Mouse (Mus musculus) ES-E14 (cell line): ENCODE data around the gene Glra4. TPM values are rescaled to one million over a fixed set of nuclear protein-coding genes. Genes with fewer than 3 reads are reported as not detected.
A peak's percentile ranks its signal among the peaks of the same experiment; 100 is the strongest.

Source experiments
- DNase-seq: peaks from one replicate; pipeline ENCODE4 v3.0.0-alpha.2; 2013; ENCODE audit warnings: low read depth, low spot score
- H3K27ac ChIP-seq: 2 replicates; pipeline ENCODE4 v1.5.1; 2012; ENCODE audit warnings: low read depth, mild to moderate bottlenecking, low read length, moderate library complexity, mixed read lengths; ENCODE audit not compliant: poor library complexity, insufficient read depth, severe bottlenecking
- H3K36me3 ChIP-seq: 2 replicates; pipeline ENCODE4 v1.6.1; 2012; ENCODE audit warnings: mild to moderate bottlenecking, low read length, moderate library complexity, mixed read lengths; ENCODE audit not compliant: control insufficient read depth, poor library complexity, insufficient read depth, severe bottlenecking
- H3K4me1 ChIP-seq, 2 experiments: fragments of 150-350 bp in 1 of 2; sonication (generic) in 1 of 2; 2 replicates each; pipeline ENCODE4 v1.6.1; 2012; ENCODE audit warnings: low read length in 2 of 2, mild to moderate bottlenecking in 1 of 2, mixed read lengths in 1 of 2; ENCODE audit not compliant: control insufficient read depth in 2 of 2, insufficient read depth in 2 of 2, poor library complexity in 1 of 2
- H3K4me3 ChIP-seq, 2 experiments: fragments of 150-350 bp in 1 of 2; sonication (generic) in 1 of 2; 2 replicates each; pipeline ENCODE4 v1.5.1; 2012; ENCODE audit warnings: low read length in 2 of 2, low read depth in 1 of 2, mild to moderate bottlenecking in 1 of 2, mixed read lengths in 1 of 2; ENCODE audit not compliant: insufficient read depth in 1 of 2, poor library complexity in 1 of 2, severe bottlenecking in 1 of 2
- H3K9ac ChIP-seq: 2 replicates; pipeline ENCODE4 v1.6.1; 2012; ENCODE audit warnings: low read depth, mild to moderate bottlenecking, low read length, mixed read lengths; ENCODE audit not compliant: poor library complexity, insufficient read depth, severe bottlenecking
- H3K9me3 ChIP-seq: fragments of 150-350 bp; sonication (generic); 2 replicates; pipeline ENCODE4 v1.6.1; 2012; ENCODE audit warnings: low read depth, mild to moderate bottlenecking, low read length; ENCODE audit not compliant: control insufficient read depth, insufficient read depth
- CHD2 ChIP-seq: IDR thresholded peaks from 2 replicates; pipeline ENCODE4 v1.6.1; 2014; ENCODE audit warnings: mild to moderate bottlenecking, low read depth, low read length, inconsistent platforms
- HCFC1 ChIP-seq: IDR thresholded peaks from 2 replicates; pipeline ENCODE4 v1.6.1; 2012; ENCODE audit warnings: low read length, inconsistent platforms, borderline replicate concordance; ENCODE audit not compliant: insufficient read depth
- MAFK ChIP-seq: IDR thresholded peaks from 2 replicates; pipeline ENCODE4 v1.6.1; 2014; ENCODE audit warnings: mild to moderate bottlenecking, low read depth, low read length, inconsistent platforms; ENCODE audit not compliant: insufficient read depth
- ZC3H11A ChIP-seq: IDR thresholded peaks from 2 replicates; pipeline ENCODE4 v1.6.1; 2012; ENCODE audit warnings: low read depth, mild to moderate bottlenecking, inconsistent platforms, low read length, borderline replicate concordance
- ZNF384 ChIP-seq: IDR thresholded peaks from 2 replicates; pipeline ENCODE4 v1.6.1; 2012; ENCODE audit warnings: low read depth, low read length, inconsistent platforms
- in situ Hi-C, 2 experiments: fragments of 600-800 bp; cut with MboI; formaldehyde crosslinking; loops; one replicate each; pipeline ENCODE4 v1.15.1; 2025; ENCODE audit warnings: low sequenced_read_pairs in 2 of 2, inconsistent platforms in 1 of 2; ENCODE audit not compliant: unreplicated experiment in 2 of 2
- total RNA-seq: library from RNA; depleted of rRNA; stranded (reverse); fragments of 300-350 nt; gene quantifications from 2 replicates; pipeline ENCODE4 v1.2.3, GENCODE M21; 2012

Gene Glra4
- total RNA-seq, 1 experiment, result not detected

GRCm38 (mm10) chrX:136819752-136820151, 39.8 kb upstream of the Glra4 start:
- no peak for DNase-seq
- Histone ChIP-seq H3K4me3 (no peak overlapping the region), H3K9me3 (no peaks in the 10 kb centered on the region), H3K27ac (no peak overlapping the region), H3K36me3 (no peaks in the 10 kb centered on the region), H3K4me1 (no peaks in the 10 kb centered on the region), H3K9ac (no peak overlapping the region)
- TF ChIP-seq ZC3H11A, result no peak
- TF ChIP-seq ZNF384, result no peak
- no peak for TF ChIP-seq HCFC1
- TF ChIP-seq MAFK, result no peak
- no peak for TF ChIP-seq CHD2
- in situ Hi-C loops, result no loop called here

- no peak overlapping the region for H3K4me3 ChIP-seq
- H3K4me1 ChIP-seq, result no peaks in the 10 kb centered on the region
- no peak overlapping the region for H3K9ac ChIP-seq
- TF ChIP-seq CHD2, result no peak
- TF ChIP-seq ZNF384, result no peak
- no peak for TF ChIP-seq MAFK
- no peak for TF ChIP-seq ZC3H11A
- no peak for TF ChIP-seq HCFC1
- no peaks in the 10 kb centered on the region for H3K36me3 ChIP-seq
- no peak overlapping the region for H3K27ac ChIP-seq
- no peaks in the 10 kb centered on the region for H3K9me3 ChIP-seq
- in situ Hi-C loops, result no loop called here
- no peak for DNase-seq
These were observed 17.3 kb upstream of the Glra4 start for GRCm38 (mm10) chrX:136797223-136797622.

GRCm38 (mm10) chrX:136789446-136789845, 9.5 kb upstream of the Glra4 start:
- Histone ChIP-seq H3K9me3 (no peaks in the 10 kb centered on the region), H3K36me3 (peaks cover 3% of the 10 kb centered on the region; the same call in 1 of the 2 replicates), H3K9ac (0 out of 2 replicates have a peak overlapping the region, but pooled peaks have one; percentile 32), H3K4me3 (no peak overlapping the region), H3K4me1 (peaks cover 4 to 5% of the 10 kb centered on the region in 2 experiments; a peak in 3 of 4 replicates), H3K27ac (peak overlapping the region; percentile 97)
- DNase-seq, result peak; percentile 39
- in situ Hi-C loops, result no loop called here
- TF ChIP-seq CHD2 (0 out of 2 replicates have a peak, but pooled peaks have one; percentile 17), ZC3H11A (no peak)

- in situ Hi-C loops, result no loop called here
- no peak for DNase-seq
- no peak overlapping the region for H3K9ac ChIP-seq
- no peaks in the 10 kb centered on the region for H3K36me3 ChIP-seq
- H3K4me3 ChIP-seq, result no peak overlapping the region
- H3K9me3 ChIP-seq, result no peaks in the 10 kb centered on the region
- no peaks in the 10 kb centered on the region for H3K4me1 ChIP-seq
- TF ChIP-seq MAFK (no peak), ZNF384 (no peak), HCFC1 (no peak), CHD2 (no peak), ZC3H11A (no peak)
- H3K27ac ChIP-seq, result no peak overlapping the region
These were observed 679 bp downstream of the Glra4 start for GRCm38 (mm10) chrX:136779262-136779661.

GRCm38 (mm10) chrX:136778046-136778445, 1.9 kb downstream of the Glra4 start:
- TF ChIP-seq HCFC1 (no peak), ZC3H11A (no peak), ZNF384 (no peak), CHD2 (no peak), MAFK (no peak)
- in situ Hi-C loops, result no loop called here
- Histone ChIP-seq H3K36me3 (no peaks in the 10 kb centered on the region), H3K4me1 (no peaks in the 10 kb centered on the region), H3K4me3 (no peak overlapping the region), H3K9me3 (no peaks in the 10 kb centered on the region), H3K27ac (no peak overlapping the region), H3K9ac (no peak overlapping the region)
- DNase-seq, result no peak
